Mouse (Mus musculus): Measurements from ENCODE around the gene Wdr25.

Gene Wdr25

GRCm38 (mm10) chr12:109058660-109059059 lies 165.2 kb downstream of the Wdr25 start:
- DNase-seq (ENCODE audit: low spot score in 2 of 2), result no peak

GRCm38 (mm10) chr12:109067561-109068135 lies 174.2 kb downstream of the Wdr25 start:
- peak in 1 of 2 experiments; percentile 40 for DNase-seq (ENCODE audit: low spot score in 2 of 2)

GRCm38 (mm10) chr12:109068167-109068653 lies 174.8 kb downstream of the Wdr25 start, which contains the start of gene Begain:
Begain (minus strand) TSS chr12:109068217.
- no peak for DNase-seq (ENCODE audit: low spot score in 2 of 2)

GRCm38 (mm10) chr12:109068738-109069137 lies 175.3 kb downstream of the Wdr25 start:
- no peak for DNase-seq (ENCODE audit: low spot score in 2 of 2)

GRCm38 (mm10) chr12:109069751-109070150 lies 176.3 kb downstream of the Wdr25 start:
- DNase-seq (ENCODE audit: low spot score in 2 of 2), result no peak

- DNase-seq (ENCODE audit: low spot score in 2 of 2), result no peak
These were observed 177.8 kb downstream of the Wdr25 start for GRCm38 (mm10) chr12:109071248-109071647.

DNA sequence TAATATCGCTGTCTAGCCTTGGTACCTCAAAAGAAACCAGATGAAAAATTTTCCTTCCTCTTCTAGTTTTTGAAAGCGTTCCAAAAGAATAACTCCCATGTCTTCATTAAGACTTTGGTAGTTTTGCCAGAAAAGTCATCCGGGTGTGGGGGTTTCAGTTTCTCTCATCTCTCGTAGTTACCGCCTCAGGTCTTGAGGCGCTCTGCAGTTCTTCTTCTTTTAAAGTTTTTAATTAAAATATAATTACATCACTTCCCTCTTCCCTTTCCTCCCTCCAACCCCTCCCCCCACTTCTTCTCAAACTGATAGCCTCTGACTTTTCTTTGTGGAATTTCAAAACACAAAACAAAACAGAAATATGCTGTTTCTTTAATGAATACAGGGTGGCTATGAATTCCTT lies 180.7 kb downstream of the Wdr25 start:
- no peak for DNase-seq (ENCODE audit: low spot score in 2 of 2)

GRCm38 (mm10) chr12:109074777-109075285 lies 181.4 kb downstream of the Wdr25 start:
- DNase-seq (ENCODE audit: low spot score in 2 of 2), result no peak

DNA sequence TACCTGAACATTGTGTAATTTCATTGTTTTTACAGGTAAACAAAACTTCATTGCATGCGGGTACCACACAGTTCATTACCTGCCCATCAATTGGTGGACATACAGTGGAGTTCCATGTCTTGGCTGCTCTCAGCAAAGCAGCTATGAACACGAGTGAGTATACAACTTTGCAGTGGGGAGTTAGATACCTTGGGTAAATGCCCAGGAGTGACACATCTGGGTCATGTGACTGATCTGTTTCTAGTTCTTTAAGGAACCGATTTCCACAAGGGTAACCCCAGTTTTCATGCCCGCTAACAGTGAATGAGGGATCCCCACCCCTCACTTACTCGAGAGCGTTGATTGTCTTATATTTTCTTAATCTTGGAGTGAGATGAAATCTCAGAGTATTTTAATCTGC lies 183.6 kb downstream of the Wdr25 start:
- DNase-seq (ENCODE audit: low spot score in 2 of 2), result no peak

All from left cerebral cortex, adult 9 months (tissue).